Mouse (Mus musculus) stomach, postnatal 0 days (tissue): ENCODE measurements at regions not wholly inside any gene's neighbourhood (a gene's known extent, or its start where the extent isn't known, plus 50 kb on each side); places are given as distances from the start of the nearest gene placed in this dataset.

Source experiments
- ATAC-seq: fragments of 200-750 bp; cut with Nextera tagmentation; 2 replicates; pipeline ENCODE4 v1.8.0; 2017; ENCODE audit not compliant: low FRiP score, low TSS enrichment
- DNase-seq: peaks from one replicate; pipeline ENCODE4 v3.0.0-alpha.2; 2016; ENCODE audit warnings: low spot score
- H3K27ac ChIP-seq: fragments of 300-500 bp; sonication (generic); replicated peaks from 2 replicates; pipeline ENCODE4 v1.5.1; 2014; ENCODE audit warnings: mild to moderate bottlenecking, control low read depth
- H3K27me3 ChIP-seq: fragments of 300-500 bp; sonication (generic); 2 replicates; pipeline ENCODE4 v1.6.1; 2014; ENCODE audit warnings: low read length; ENCODE audit not compliant: control insufficient read depth, insufficient read depth
- H3K36me3 ChIP-seq: fragments of 300-500 bp; sonication (generic); 2 replicates; pipeline ENCODE4 v1.6.1; 2014; ENCODE audit warnings: low read length, mixed read lengths; ENCODE audit not compliant: control insufficient read depth, insufficient read depth
- H3K4me1 ChIP-seq: fragments of 300-500 bp; sonication (generic); replicated peaks from 2 replicates; pipeline ENCODE4 v1.6.1; 2014; ENCODE audit warnings: antibody characterized with exemption; ENCODE audit not compliant: control insufficient read depth, insufficient read depth
- H3K4me2 ChIP-seq: fragments of 300-500 bp; sonication (generic); replicated peaks from 2 replicates; pipeline ENCODE4 v1.6.1; 2014; ENCODE audit warnings: low read depth, mild to moderate bottlenecking, control low read depth, moderate library complexity
- H3K4me3 ChIP-seq: fragments of 300-500 bp; sonication (generic); 2 replicates; pipeline ENCODE4 v1.5.1; 2014; ENCODE audit warnings: low read depth, low read length, control low read depth
- H3K9ac ChIP-seq: fragments of 300-500 bp; sonication (generic); 2 replicates; pipeline ENCODE4 v1.6.1; 2014; ENCODE audit warnings: mild to moderate bottlenecking, low read length, control low read depth, mixed read lengths
- H3K9me3 ChIP-seq: fragments of 300-500 bp; sonication (generic); 2 replicates; pipeline ENCODE4 v1.6.1; 2016; ENCODE audit warnings: low read length; ENCODE audit not compliant: control insufficient read depth
- CTCF ChIP-seq: IDR thresholded peaks from 2 replicates; pipeline ENCODE4 v1.5.1; 2016; ENCODE audit warnings: antibody characterized with exemption, low read depth, mild to moderate bottlenecking, moderate library complexity
- EP300 ChIP-seq: optimal IDR thresholded peaks from 2 replicates; pipeline ENCODE3; 2016; ENCODE audit warnings: antibody characterized with exemption
- WGBS: fragments of 180-500 bp; shearing (Covaris S2); extraction: QIAGEN DNeasy Blood & Tissue Kit; methylation state at CpG from one replicate; pipeline ENCODE4 v1.1.7; 2014; 5-methylcytosine and 5-hydroxymethylcytosine counted together

- Histone ChIP-seq H3K4me2 (no peak overlapping the region), H3K36me3 (no peaks in the 10 kb centered on the region), H3K27ac (no peak overlapping the region), H3K27me3 (no peaks in the 10 kb centered on the region), H3K9me3 (no peaks in the 10 kb centered on the region), H3K4me3 (no peak overlapping the region), H3K9ac (no peak overlapping the region), H3K4me1 (no peaks in the 10 kb centered on the region; the same call in 1 of the 2 replicates)
- ATAC-seq (peak; percentile 71; the same call in 1 of the 2 replicates), DNase-seq (peak; percentile 42)
- WGBS: 36% methylated on average over 10 of the region's 12 CpGs
- TF ChIP-seq CTCF (no peak), EP300 (no peak)
Observed at GRCm38 (mm10) chr15:57589404-57590377, 112.3 kb upstream of the Slc22a22 start.

GRCm38 (mm10) chr15:57585411-57585810 is 108.0 kb upstream of the Slc22a22 start:
- H3K36me3 ChIP-seq: no peaks in the 10 kb centered on the region

GRCm38 (mm10) chr15:57584498-57584897 is 107.1 kb upstream of the Slc22a22 start:
- no peak overlapping the region for H3K27ac ChIP-seq
- H3K4me1 ChIP-seq: no peaks in the 10 kb centered on the region
- no peak overlapping the region for H3K9ac ChIP-seq
- ATAC-seq (no peak), DNase-seq (no peak)
- H3K4me3 ChIP-seq: no peak overlapping the region
- 87% methylated on average over 11 of the region's 11 CpGs for WGBS
- H3K27me3 ChIP-seq: no peaks in the 10 kb centered on the region
- no peak for TF ChIP-seq EP300
- no peak for TF ChIP-seq CTCF
- H3K9me3 ChIP-seq: no peaks in the 10 kb centered on the region
- no peak overlapping the region for H3K4me2 ChIP-seq
- no peaks in the 10 kb centered on the region for H3K36me3 ChIP-seq

More at GRCm38 (mm10) chr15:57585411-57585810, 108.0 kb upstream of the Slc22a22 start:
- Histone ChIP-seq H3K4me2 (no peak overlapping the region), H3K9me3 (no peaks in the 10 kb centered on the region), H3K4me3 (no peak overlapping the region), H3K27ac (no peak overlapping the region), H3K4me1 (no peaks in the 10 kb centered on the region; the same call in 1 of the 2 replicates), H3K27me3 (no peaks in the 10 kb centered on the region), H3K9ac (no peak overlapping the region)
- no peak for ATAC-seq
- DNase-seq: no peak
- 42% methylated on average over 1 of the region's 1 CpGs for WGBS
- no peak for TF ChIP-seq CTCF
- TF ChIP-seq EP300: no peak

- H3K9me3 ChIP-seq: no peaks in the 10 kb centered on the region
- ATAC-seq: no peak
- DNase-seq: no peak
- TF ChIP-seq EP300 (no peak), CTCF (no peak)
- no peaks in the 10 kb centered on the region for H3K36me3 ChIP-seq
- H3K9ac ChIP-seq: no peak overlapping the region
- H3K4me2 ChIP-seq: no peak overlapping the region
- no peak overlapping the region for H3K27ac ChIP-seq
- no peaks in the 10 kb centered on the region for H3K4me1 ChIP-seq
- no peaks in the 10 kb centered on the region for H3K27me3 ChIP-seq
- no peak overlapping the region for H3K4me3 ChIP-seq
Observed at GRCm38 (mm10) chr15:57581266-57581665, 103.8 kb upstream of the Slc22a22 start.

- 63% methylated on average over 2 of the region's 2 CpGs for WGBS
- Histone ChIP-seq H3K4me2 (no peak overlapping the region), H3K36me3 (no peaks in the 10 kb centered on the region), H3K9ac (no peak overlapping the region), H3K9me3 (no peaks in the 10 kb centered on the region), H3K27ac (no peak overlapping the region), H3K4me1 (no peaks in the 10 kb centered on the region), H3K4me3 (no peak overlapping the region), H3K27me3 (no peaks in the 10 kb centered on the region)
- DNase-seq (no peak), ATAC-seq (no peak)
- TF ChIP-seq CTCF (no peak), EP300 (no peak)
Observed at GRCm38 (mm10) chr15:57578794-57579193, 101.4 kb upstream of the Slc22a22 start.

- no peaks in the 10 kb centered on the region for H3K4me1 ChIP-seq
- no peaks in the 10 kb centered on the region for H3K27me3 ChIP-seq
- no peak overlapping the region for H3K4me3 ChIP-seq
- ATAC-seq (peak; percentile 90), DNase-seq (peak; percentile 64)
- no peak overlapping the region for H3K9ac ChIP-seq
- no peak overlapping the region for H3K27ac ChIP-seq
- no peaks in the 10 kb centered on the region for H3K36me3 ChIP-seq
- TF ChIP-seq CTCF (peak; percentile 60), EP300 (no peak)
- no peaks in the 10 kb centered on the region for H3K9me3 ChIP-seq
- no peak overlapping the region for H3K4me2 ChIP-seq
- 82% methylated on average over 1 of the region's 2 CpGs for WGBS
Observed at GRCm38 (mm10) chr15:57574080-57574618, 96.7 kb upstream of the Slc22a22 start.
